Mouse (Mus musculus) neural tube, embryonic 15.5 days (tissue): ENCODE results near the gene Rab34. TPM values are rescaled to one million over a fixed set of nuclear protein-coding genes. Genes with fewer than 3 reads are reported as not detected.

Experiments
- ATAC-seq: fragments of 200-750 bp; cut with Nextera tagmentation; 2 replicates; pipeline ENCODE4 v1.8.0; 2017; ENCODE audit warnings: mild to moderate bottlenecking, moderate TSS enrichment, moderate library complexity; ENCODE audit not compliant: low FRiP score
- H3K27ac ChIP-seq: fragments of 300-500 bp; sonication (generic); replicated peaks from 2 replicates; pipeline ENCODE4 v1.5.1; 2015; ENCODE audit warnings: mild to moderate bottlenecking, inconsistent platforms
- H3K27me3 ChIP-seq: fragments of 300-500 bp; sonication (generic); replicated peaks from 2 replicates; pipeline ENCODE4 v1.6.1; 2015; ENCODE audit warnings: inconsistent platforms
- H3K36me3 ChIP-seq: fragments of 300-500 bp; sonication (generic); 2 replicates; pipeline ENCODE4 v1.6.1; 2015; ENCODE audit warnings: inconsistent platforms
- H3K4me1 ChIP-seq: fragments of 300-500 bp; sonication (generic); 2 replicates; pipeline ENCODE4 v1.6.1; 2015; ENCODE audit warnings: inconsistent platforms
- H3K4me2 ChIP-seq: fragments of 300-500 bp; sonication (generic); 2 replicates; pipeline ENCODE4 v1.6.1; 2015; ENCODE audit warnings: inconsistent platforms, mild to moderate bottlenecking, moderate library complexity
- H3K4me3 ChIP-seq: fragments of 300-500 bp; sonication (generic); replicated peaks from 2 replicates; pipeline ENCODE4 v1.5.1; 2015; ENCODE audit warnings: mild to moderate bottlenecking, inconsistent platforms
- H3K9ac ChIP-seq: fragments of 300-500 bp; sonication (generic); replicated peaks from 2 replicates; pipeline ENCODE4 v1.6.1; 2015; ENCODE audit warnings: mild to moderate bottlenecking, inconsistent platforms
- H3K9me3 ChIP-seq: fragments of 300-500 bp; sonication (generic); replicated peaks from 2 replicates; pipeline ENCODE4 v1.6.1; 2016; ENCODE audit warnings: inconsistent platforms
- WGBS: fragments of 180-500 bp; shearing (Covaris S2); methylation state at CpG from one replicate; pipeline ENCODE4 v1.1.7; 2015; ENCODE audit warnings: mixed read lengths; 5-methylcytosine and 5-hydroxymethylcytosine counted together
- polyA plus RNA-seq: library from polyadenylated mRNA; unstranded; fragments of >200 nt; fragmentation: Nextera tagmentation; extraction: Ambion mirVana; gene quantifications from 2 replicates; pipeline ENCODE4 v1.2.1, GENCODE M21; 2015

The Rab34 gene
- polyA plus RNA-seq, 1 experiment from 2014 or later: 66.1 TPM

- Histone ChIP-seq H3K4me3 (no peak overlapping the region), H3K27me3 (no peaks in the 10 kb centered on the region), H3K27ac (no peak overlapping the region; the same call in 1 of the 2 replicates), H3K9ac (no peak overlapping the region), H3K9me3 (no peaks in the 10 kb centered on the region), H3K4me2 (no peak overlapping the region), H3K36me3 (peaks cover 69% of the 10 kb centered on the region), H3K4me1 (peaks cover 18% of the 10 kb centered on the region; the same call in 1 of the 2 replicates)
- WGBS: 59% methylated on average over 7 of the region's 7 CpGs
- ATAC-seq: no peak
Observed at GRCm38 (mm10) chr11:78207190-78207589, 19.0 kb downstream of the Rab34 start.

- no peak for ATAC-seq
- Histone ChIP-seq H3K4me1 (peaks cover 12% of the 10 kb centered on the region; the same call in 1 of the 2 replicates), H3K9ac (no peak overlapping the region), H3K4me2 (no peak overlapping the region), H3K27ac (no peak overlapping the region), H3K4me3 (no peak overlapping the region), H3K36me3 (peaks cover 90% of the 10 kb centered on the region), H3K9me3 (no peaks in the 10 kb centered on the region), H3K27me3 (no peaks in the 10 kb centered on the region)
- 96% methylated on average over 6 of the region's 6 CpGs for WGBS
Observed at GRCm38 (mm10) chr11:78209886-78210285, 21.7 kb downstream of the Rab34 start.

- Histone ChIP-seq H3K4me1 (peaks cover 11% of the 10 kb centered on the region; the same call in 1 of the 2 replicates), H3K36me3 (peaks cover 96% of the 10 kb centered on the region), H3K4me3 (no peak overlapping the region), H3K9me3 (no peaks in the 10 kb centered on the region), H3K9ac (no peak overlapping the region), H3K27me3 (no peaks in the 10 kb centered on the region), H3K4me2 (no peak overlapping the region), H3K27ac (no peak overlapping the region)
- 77% methylated on average over 7 of the region's 7 CpGs for WGBS
- ATAC-seq: no peak
Observed at GRCm38 (mm10) chr11:78210615-78211014, 22.4 kb downstream of the Rab34 start.

- H3K4me1 ChIP-seq: peaks cover 2% of the 10 kb centered on the region; the same call in 1 of the 2 replicates
- peaks cover 98% of the 10 kb centered on the region for H3K36me3 ChIP-seq
- H3K9me3 ChIP-seq: no peaks in the 10 kb centered on the region
- H3K4me2 ChIP-seq: no peak overlapping the region
- no peak overlapping the region for H3K9ac ChIP-seq
- H3K27ac ChIP-seq: no peak overlapping the region
- H3K4me3 ChIP-seq: no peak overlapping the region
- no peaks in the 10 kb centered on the region for H3K27me3 ChIP-seq
- 95% methylated on average over 5 of the region's 5 CpGs for WGBS
- ATAC-seq: no peak
Observed at GRCm38 (mm10) chr11:78211513-78211912, 23.3 kb downstream of the Rab34 start.

- Histone ChIP-seq H3K36me3 (peaks cover 96% of the 10 kb centered on the region), H3K27ac (no peak overlapping the region), H3K9me3 (no peaks in the 10 kb centered on the region), H3K4me2 (no peak overlapping the region), H3K4me1 (no peaks in the 10 kb centered on the region), H3K4me3 (no peak overlapping the region), H3K27me3 (no peaks in the 10 kb centered on the region), H3K9ac (no peak overlapping the region)
- no peak for ATAC-seq
- WGBS: 95% methylated on average over 14 of the region's 14 CpGs
Observed at GRCm38 (mm10) chr11:78213086-78213817, 25.0 kb downstream of the Rab34 start.

GRCm38 (mm10) chr11:78215709-78216317, 27.6 kb downstream of the Rab34 start:
- Histone ChIP-seq H3K4me1 (no peaks in the 10 kb centered on the region), H3K9me3 (no peaks in the 10 kb centered on the region), H3K4me3 (no peak overlapping the region), H3K9ac (no peak overlapping the region), H3K27ac (peak overlapping the region; percentile 66), H3K36me3 (peaks cover 95% of the 10 kb centered on the region), H3K27me3 (no peaks in the 10 kb centered on the region), H3K4me2 (no peak overlapping the region)
- peak; percentile 85 for ATAC-seq
- 69% methylated on average over 11 of the region's 11 CpGs for WGBS

- H3K4me2 ChIP-seq: no peak overlapping the region
- H3K9me3 ChIP-seq: no peaks in the 10 kb centered on the region
- no peaks in the 10 kb centered on the region for H3K4me1 ChIP-seq
- peaks cover 96% of the 10 kb centered on the region for H3K36me3 ChIP-seq
- no peak overlapping the region for H3K27ac ChIP-seq
- ATAC-seq: no peak
- H3K27me3 ChIP-seq: no peaks in the 10 kb centered on the region
- no peak overlapping the region for H3K9ac ChIP-seq
- WGBS: 87% methylated on average over 4 of the region's 4 CpGs
- no peak overlapping the region for H3K4me3 ChIP-seq
Observed at GRCm38 (mm10) chr11:78223586-78223985, 35.4 kb downstream of the Rab34 start.

- H3K27me3 ChIP-seq: no peaks in the 10 kb centered on the region
- 95% methylated on average over 6 of the region's 6 CpGs for WGBS
Observed at GRCm38 (mm10) chr11:78231518-78231917, 43.3 kb downstream of the Rab34 start.

GRCm38 (mm10) chr11:78240193-78240857, 52.1 kb downstream of the Rab34 start:
- H3K36me3 ChIP-seq: peaks cover 7% of the 10 kb centered on the region
- H3K9ac ChIP-seq: no peak overlapping the region
- peak; percentile 41; the same call in 1 of the 2 replicates for ATAC-seq
- H3K4me2 ChIP-seq: no peak overlapping the region
- no peaks in the 10 kb centered on the region for H3K9me3 ChIP-seq
- peaks cover 33% of the 10 kb centered on the region for H3K4me1 ChIP-seq
- no peak overlapping the region for H3K27ac ChIP-seq
- H3K27me3 ChIP-seq: no peaks in the 10 kb centered on the region
- no peak overlapping the region for H3K4me3 ChIP-seq
- WGBS: 73% methylated on average over 9 of the region's 9 CpGs

More at GRCm38 (mm10) chr11:78231518-78231917, 43.3 kb downstream of the Rab34 start:
- H3K4me3 ChIP-seq: no peak overlapping the region
- H3K4me1 ChIP-seq: no peaks in the 10 kb centered on the region
- H3K9ac ChIP-seq: no peak overlapping the region
- no peak overlapping the region for H3K27ac ChIP-seq
- no peaks in the 10 kb centered on the region for H3K9me3 ChIP-seq
- H3K4me2 ChIP-seq: no peak overlapping the region
- no peak for ATAC-seq
- H3K36me3 ChIP-seq: peaks cover 78% of the 10 kb centered on the region
